ENCODE assay signal across 8 mouse cellular contexts in genomic region chr12:98736951-98737800, GRCm38 (mm10). TPM values are rescaled to one million over a fixed set of nuclear protein-coding genes. Genes with fewer than 3 reads are reported as not detected.
DNase-seq lines count a peak whose midpoint lies in the region; ATAC-seq lines count a peak whose summit lies in the region.

Gene Ptpn21 (minus strand): TSS chr12:98737405.

- intact Hi-C loops in heart, postnatal 10 days (cut with DNase I), result loop anchor here (5.0 kb wide), 1 partner anchor 60 kb away; no protein-coding TSS in a partner anchor

- peak within 1 kb of the TSS; percentile 94 for H3K9ac ChIP-seq in forebrain, embryonic 12.5 days

- peak within 1 kb of the TSS; percentile 79 for H3K27ac ChIP-seq in forebrain, embryonic 12.5 days
- H3K27ac ChIP-seq in midbrain, embryonic 10.5 days (replicated peaks), result peak within 1 kb of the TSS; percentile 95

- H3K9me3 ChIP-seq in forebrain, embryonic 12.5 days, result no peaks in the 10 kb centered on the region
- H3K9me3 ChIP-seq in midbrain, embryonic 10.5 days (replicated peaks), result no peaks in the 10 kb centered on the region

- WGBS in forebrain, embryonic 12.5 days, result 2% methylated on average over 75 of the region's 75 CpGs
- under 1% methylated on average over 75 of the region's 75 CpGs for WGBS in midbrain, embryonic 10.5 days

- no peaks in the 10 kb centered on the region for H3K36me3 ChIP-seq in forebrain, embryonic 12.5 days (replicated peaks)
- H3K36me3 ChIP-seq in midbrain, embryonic 10.5 days, result 0 out of 2 replicates have a peak, but pooled peaks cover 6% of the 10 kb centered on the region

- peak within 1 kb of the TSS; percentile 85 for H3K4me3 ChIP-seq in forebrain, embryonic 12.5 days (replicated peaks)
- peak within 1 kb of the TSS; percentile 87 for H3K4me3 ChIP-seq in midbrain, embryonic 10.5 days

- DNase-seq in MN1 (ENCODE audit: low spot score), result peak; percentile 36
- DNase-seq in adrenal gland, postnatal 25 days, result peak; percentile 87
- peak; percentile 79 to 85 for DNase-seq in heart, postnatal 10 days
- peak; percentile 80 to 87 for DNase-seq in kidney, postnatal 4 days
- DNase-seq in midbrain, embryonic 10.5 days (ENCODE audit: low spot score), result peak; percentile 67
- peak; percentile 53 for DNase-seq in testis, postnatal 14 days (ENCODE audit: low spot score)
- no peak for DNase-seq in frontal cortex, postnatal 14 days (ENCODE audit: low spot score in 2 of 2)

- peaks cover 16% of the 10 kb centered on the region for H3K27me3 ChIP-seq in forebrain, embryonic 12.5 days
- peaks cover 37% of the 10 kb centered on the region for H3K27me3 ChIP-seq in midbrain, embryonic 10.5 days (ENCODE audit: low read depth, poor library complexity, severe bottlenecking)

- peaks cover 28% of the 10 kb centered on the region for H3K4me1 ChIP-seq in forebrain, embryonic 12.5 days
- peaks cover 39% of the 10 kb centered on the region for H3K4me1 ChIP-seq in midbrain, embryonic 10.5 days

- H3K4me2 ChIP-seq in forebrain, embryonic 12.5 days, result peak within 1 kb of the TSS; percentile 64

- ATAC-seq in forebrain, embryonic 12.5 days (ENCODE audit: low FRiP score), result peak; percentile 66

RNA-seq across cellular contexts. Expression of gene Ptpn21, which starts in this region (rescaled TPM):
- 20.8 and 24.0 TPM in 2 replicates for total RNA-seq in adrenal gland, postnatal 25 days (2021)
- 8.6 and 9.8 TPM in 2 replicates for polyA plus RNA-seq in forebrain, embryonic 12.5 days (2016; fragmentation: Nextera tagmentation; extraction: Ambion mirVana)
- total RNA-seq in heart, postnatal 10 days (2021), result 10 to 100 TPM; 26.3 to 31.6 TPM
- 5.6 and 7.2 TPM in 2 replicates for polyA plus RNA-seq in midbrain, embryonic 10.5 days (2016; fragmentation: Nextera tagmentation; extraction: Ambion mirVana)

Comparison
In these comparisons a context has a peak if more than half of its experiments do, and no peak if none do; other contexts are left out.
1. DNase-seq: peak in MN1 (single experiment), adrenal gland, postnatal 25 days (single experiment), heart, postnatal 10 days (2 of 2), kidney, postnatal 4 days (2 of 2), midbrain, embryonic 10.5 days (single experiment) and testis, postnatal 14 days (single experiment); none in frontal cortex, postnatal 14 days (0 of 2).